Mouse (Mus musculus) cerebellum, adult 2 months (tissue): ENCODE measurements around the gene Fam155a. TPM values are rescaled to one million over a fixed set of nuclear protein-coding genes. Genes with fewer than 3 reads are reported as not detected.
"Not testable (repeated sequence)": the region's sequence is repeated elsewhere in the genome, so short reads cannot be mapped to it uniquely, and the experiment has no call there.

Experiments used
- DNase-seq, 2 experiments: peaks; one replicate each; pipeline ENCODE4 v3.0.0; 2021
- H3K27ac ChIP-seq: fragments of 200-500 bp; 2 replicates; pipeline ENCODE4 v1.5.1; 2012; ENCODE audit warnings: low read length, control low read depth, inconsistent platforms; ENCODE audit not compliant: insufficient read depth
- H3K27me3 ChIP-seq: fragments of 200-500 bp; 2 replicates; pipeline ENCODE4 v1.6.1; 2012; ENCODE audit warnings: inconsistent platforms, mild to moderate bottlenecking, low read length, moderate library complexity; ENCODE audit not compliant: control insufficient read depth, insufficient read depth
- H3K4me1 ChIP-seq: fragments of 200-500 bp; 2 replicates; pipeline ENCODE4 v1.6.1; 2011; ENCODE audit warnings: low read length; ENCODE audit not compliant: control insufficient read depth, insufficient read depth
- H3K4me3 ChIP-seq: fragments of 200-500 bp; replicated peaks from 2 replicates; pipeline ENCODE3; 2011; ENCODE audit warnings: mild to moderate bottlenecking, low read depth, low read length, control low read depth; ENCODE audit not compliant: insufficient read depth
- CTCF ChIP-seq: fragments of 200-500 bp; IDR thresholded peaks from 2 replicates; pipeline ENCODE4 v1.5.1; 2011; ENCODE audit warnings: low read depth, mild to moderate bottlenecking, control low read depth, low read length, moderate library complexity, borderline replicate concordance; ENCODE audit not compliant: insufficient read depth
- POLR2A ChIP-seq: fragments of 200-500 bp; IDR thresholded peaks from 2 replicates; pipeline ENCODE4 v1.6.1; 2011; ENCODE audit warnings: low read length, control low read depth, borderline replicate concordance; ENCODE audit not compliant: insufficient read depth
- WGBS: fragments of 180-500 bp; shearing (Covaris S2); methylation state at CpG from one replicate; pipeline ENCODE4 v1.1.7; 2018; 5-methylcytosine and 5-hydroxymethylcytosine counted together
- polyA plus RNA-seq: library from polyadenylated mRNA; depleted of rRNA; stranded (reverse); fragments of >200 nt; gene quantifications from 2 replicates; pipeline ENCODE4 v1.2.3, GENCODE M21; 2012; rRNA removed

Gene Fam155a
- 53.9 and 58.5 TPM in 2 replicates for polyA plus RNA-seq

- under 1% methylated on average over 27 of the region's 29 CpGs for WGBS
- peak within 1 kb of the TSS; percentile 93 for H3K4me3 ChIP-seq
- no peaks in the 10 kb centered on the region for H3K27me3 ChIP-seq
- no peaks in the 10 kb centered on the region for H3K4me1 ChIP-seq
- H3K27ac ChIP-seq, result peak within 1 kb of the TSS; percentile 75
- DNase-seq, result peak in 1 of 2 experiments; percentile 63
- no peak for TF ChIP-seq CTCF
- no peak for TF ChIP-seq POLR2A
These were observed at the start of gene Fam155a for GRCm38 (mm10) chr8:9770999-9771605. Gene Fam155a (minus strand): TSS chr8:9771161.

DNA sequence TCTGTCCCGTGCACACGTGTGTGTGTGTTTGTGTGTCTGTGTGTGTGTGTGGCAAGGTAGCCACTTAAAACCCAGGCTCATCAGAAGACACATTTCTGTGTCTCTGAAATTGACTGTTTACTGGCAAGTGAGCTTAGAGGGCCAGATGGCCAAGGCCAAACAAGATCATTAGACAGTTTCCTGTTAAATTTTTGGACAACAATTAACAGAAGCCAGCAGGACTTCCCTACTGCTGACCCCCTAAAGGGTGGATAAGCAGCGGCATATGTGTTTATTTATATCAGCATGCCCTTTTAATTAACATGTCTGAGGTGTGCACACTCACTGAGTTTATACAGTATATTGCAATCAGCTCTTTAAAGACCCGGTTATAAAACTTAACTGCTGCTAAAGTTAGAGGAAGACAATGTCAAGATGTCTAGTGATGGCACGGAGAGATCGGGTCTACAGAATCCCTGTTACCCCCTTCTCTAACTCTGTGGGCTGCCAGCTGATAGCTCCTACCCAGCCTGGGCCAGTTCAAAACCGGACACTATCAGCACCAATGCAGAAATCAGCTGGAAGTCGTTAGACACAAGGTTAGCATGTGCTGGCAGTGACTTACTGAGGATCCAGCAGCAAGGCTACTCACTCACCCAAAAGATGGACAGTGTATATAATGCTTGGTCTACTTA is 42.4 kb upstream of the Fam155a start:
- H3K27me3 ChIP-seq, result no peaks in the 10 kb centered on the region; the same call in 1 of the 2 replicates
- no peaks in the 10 kb centered on the region; the same call in 1 of the 2 replicates for H3K4me1 ChIP-seq
- no peak for TF ChIP-seq POLR2A
- no peak for TF ChIP-seq CTCF
- H3K27ac ChIP-seq, result no peak overlapping the region
- peak; percentile 24 to 67 for DNase-seq
- 10% methylated on average over 8 of the region's 8 CpGs for whole genome bisulfite sequencing
- H3K4me3 ChIP-seq, result no peak overlapping the region

DNA sequence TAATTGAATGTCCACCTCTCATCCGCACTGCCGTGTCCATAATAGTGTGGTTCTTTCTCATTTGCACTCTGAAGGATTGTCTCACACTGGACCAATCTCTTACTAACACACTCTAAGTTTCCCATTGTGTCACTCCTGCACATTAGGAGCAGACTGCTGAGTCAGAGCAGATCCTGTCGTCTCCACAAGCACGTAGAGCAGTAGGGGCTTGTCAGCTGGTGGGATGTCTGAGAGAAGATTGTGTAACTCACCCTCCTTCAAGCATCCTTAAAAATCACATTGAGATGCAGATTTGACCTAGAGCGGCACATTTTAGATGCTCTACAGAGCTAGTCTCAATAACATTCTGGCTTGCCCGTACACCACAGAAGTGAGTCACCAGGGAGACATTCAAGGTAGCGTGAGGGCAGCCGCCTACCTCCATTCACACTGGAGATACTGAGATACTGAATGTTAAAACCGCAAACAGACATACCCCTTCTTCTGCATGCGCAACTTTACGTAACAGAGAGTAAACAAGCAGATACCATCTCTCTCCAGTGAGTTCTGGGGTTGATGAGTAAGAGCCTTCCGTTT is 40.1 kb upstream of the Fam155a start:
- TF ChIP-seq POLR2A, result no peak
- no peak for TF ChIP-seq CTCF
- no peak for DNase-seq
- WGBS, result 89% methylated on average over 12 of the region's 12 CpGs
- H3K27me3 ChIP-seq, result no peaks in the 10 kb centered on the region; the same call in 1 of the 2 replicates
- no peaks in the 10 kb centered on the region; the same call in 1 of the 2 replicates for H3K4me1 ChIP-seq
- no peak overlapping the region for H3K4me3 ChIP-seq
- no peak overlapping the region for H3K27ac ChIP-seq

DNA sequence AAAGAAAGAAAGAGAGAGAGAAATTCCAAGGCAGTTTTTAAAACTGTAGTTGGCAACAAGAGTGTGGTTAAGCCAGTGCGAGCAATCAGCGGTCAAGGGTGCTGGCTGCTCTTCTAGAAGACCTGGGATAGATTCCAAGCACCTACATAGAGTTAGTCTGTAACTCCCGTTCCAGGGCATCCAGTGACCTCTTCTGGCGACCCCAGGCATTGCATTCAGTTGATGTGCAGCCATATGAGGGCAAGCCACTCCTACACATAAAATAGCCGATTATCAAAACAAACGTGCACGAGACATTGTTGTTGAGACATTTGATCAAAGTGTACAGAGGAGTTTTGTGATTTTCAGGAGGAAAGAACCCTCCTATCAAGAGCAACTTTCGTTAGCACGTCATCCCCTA is 37.6 kb upstream of the Fam155a start:
- TF ChIP-seq POLR2A (no peak), CTCF (no peak)
- Histone ChIP-seq H3K4me1 (no peaks in the 10 kb centered on the region; the same call in 1 of the 2 replicates), H3K27me3 (no peaks in the 10 kb centered on the region; the same call in 1 of the 2 replicates), H3K27ac (no peak overlapping the region), H3K4me3 (no peak overlapping the region)
- WGBS, result 86% methylated on average over 9 of the region's 9 CpGs
- no peak for DNase-seq

DNA sequence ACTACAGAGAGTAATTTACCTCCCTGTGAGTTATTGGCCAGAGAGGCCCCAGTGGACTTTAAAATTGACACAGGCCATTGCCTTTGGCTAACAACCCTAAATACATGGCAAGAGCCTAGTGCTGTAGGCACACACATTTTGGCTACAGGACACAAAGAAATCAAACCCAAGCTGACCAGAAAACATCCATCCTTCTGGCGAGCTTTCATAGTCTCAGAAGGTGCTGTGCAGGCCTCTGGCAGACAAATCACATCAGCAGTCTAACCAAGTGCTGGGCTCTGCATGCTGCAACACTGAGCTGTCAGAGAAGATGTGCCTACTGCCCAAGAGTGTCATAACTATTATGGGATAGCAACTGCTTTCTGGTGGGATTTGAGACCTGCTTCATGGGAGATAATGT is 34.7 kb upstream of the Fam155a start:
- 69% methylated on average over 1 of the region's 1 CpGs for WGBS
- H3K27me3 ChIP-seq, result no peaks in the 10 kb centered on the region; the same call in 1 of the 2 replicates
- no peak overlapping the region for H3K4me3 ChIP-seq
- H3K4me1 ChIP-seq, result no peaks in the 10 kb centered on the region
- TF ChIP-seq CTCF (no peak), POLR2A (no peak)
- no peak overlapping the region for H3K27ac ChIP-seq
- DNase-seq, result no peak

- not testable (repeated sequence) for H3K4me1 ChIP-seq, H3K27me3 ChIP-seq, DNase-seq, H3K4me3 ChIP-seq, H3K27ac ChIP-seq
- 85% methylated on average over 10 of the region's 11 CpGs for WGBS
These were observed 29.4 kb upstream of the Fam155a start for GRCm38 (mm10) chr8:9800346-9800745.

GRCm38 (mm10) chr8:9799923-9800322 is 29.0 kb upstream of the Fam155a start:
- Histone ChIP-seq H3K27ac (no peak overlapping the region), H3K4me1 (no peaks in the 10 kb centered on the region), H3K27me3 (no peaks in the 10 kb centered on the region), H3K4me3 (no peak overlapping the region)
- 74% methylated on average over 11 of the region's 11 CpGs for WGBS
- no peak for TF ChIP-seq POLR2A
- TF ChIP-seq CTCF, result no peak
- no peak for DNase-seq

GRCm38 (mm10) chr8:9797514-9797913 is 26.6 kb upstream of the Fam155a start:
- no peaks in the 10 kb centered on the region for H3K27me3 ChIP-seq
- TF ChIP-seq POLR2A (no peak), CTCF (no peak)
- 84% methylated on average over 8 of the region's 8 CpGs for WGBS
- DNase-seq, result no peak
- H3K4me3 ChIP-seq, result no peak overlapping the region
- H3K4me1 ChIP-seq, result no peaks in the 10 kb centered on the region; the same call in 1 of the 2 replicates
- H3K27ac ChIP-seq, result no peak overlapping the region
